21 mouse cellular contexts compared by ENCODE assay signal in the genomic region with DNA sequence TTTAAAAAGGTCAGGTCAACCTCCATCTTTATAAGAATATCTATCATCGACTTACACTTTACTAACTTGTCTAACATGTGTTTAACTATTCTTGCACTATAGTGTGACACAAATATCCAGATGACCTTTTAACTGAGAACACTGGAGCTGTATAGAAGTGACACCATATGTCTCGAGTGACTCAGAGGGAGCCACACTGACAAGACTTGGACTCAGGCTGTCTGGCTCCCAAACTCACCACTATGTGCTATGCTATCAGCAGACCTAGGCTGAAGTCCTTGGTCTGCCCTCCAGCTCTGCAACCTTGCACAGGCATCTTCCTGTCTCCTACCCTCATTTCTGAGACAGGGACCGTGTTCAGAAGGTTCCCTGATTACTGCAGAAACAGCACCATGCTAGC. TPM values are rescaled to one million over a fixed set of nuclear protein-coding genes. Genes with fewer than 3 reads are reported as not detected.
"Had no signal": no experiment of that assay in that cellular context is flagged by ENCODE, and none has a peak within 500 bp of the region (broad histone marks: within the 10 kb centered on the region; RNA-seq: fewer than 3 reads in every experiment).

No protein-coding gene starts in this region.

- H3K27ac ChIP-seq: liver, embryonic 15.5 days; lung, embryonic 15.5 days; macrophage; midbrain, embryonic 13.5 days; midbrain, embryonic 15.5 days; neural tube, embryonic 12.5 days; stomach, embryonic 15.5 days; stomach, postnatal 0 days had no signal

- ATAC-seq: liver, postnatal 0 days; midbrain, embryonic 13.5 days; midbrain, embryonic 15.5 days had no signal

- H3K4me3 ChIP-seq: liver, embryonic 15.5 days; lung, embryonic 15.5 days; megakaryocyte, embryonic 14.5 days; midbrain, embryonic 13.5 days; midbrain, embryonic 15.5 days; neural tube, embryonic 12.5 days; stomach, embryonic 15.5 days had no signal

- DNase-seq: liver, postnatal 0 days; lung, adult 2 months; lung, postnatal 10 days; lung, postnatal 36 days; right cerebral cortex, adult 18-20 months; right cerebral cortex, postnatal 14 days; thymus, adult 2 months; thymus, postnatal 25 days; thymus, postnatal 4 days had no signal

- H3K4me2 ChIP-seq: liver, embryonic 15.5 days; lung, embryonic 15.5 days; midbrain, embryonic 11.5 days; midbrain, embryonic 13.5 days; midbrain, embryonic 15.5 days; neural tube, embryonic 12.5 days; stomach, embryonic 15.5 days had no signal

- H3K9ac ChIP-seq: liver, embryonic 15.5 days; liver, postnatal 0 days; lung, embryonic 15.5 days; midbrain, embryonic 13.5 days; midbrain, embryonic 15.5 days; neural tube, embryonic 12.5 days; stomach, embryonic 15.5 days had no signal

- H3K4me1 ChIP-seq: liver, embryonic 15.5 days; megakaryocyte, embryonic 14.5 days; midbrain, embryonic 13.5 days; midbrain, embryonic 15.5 days; neural tube, embryonic 12.5 days; stomach, embryonic 15.5 days had no signal

- H3K36me3 ChIP-seq: liver, embryonic 15.5 days; lung, embryonic 15.5 days; midbrain, embryonic 13.5 days; midbrain, embryonic 15.5 days; neural tube, embryonic 12.5 days; stomach, embryonic 15.5 days had no signal

- H3K9me3 ChIP-seq: liver, embryonic 15.5 days; lung, embryonic 15.5 days; megakaryocyte, embryonic 14.5 days; midbrain, embryonic 13.5 days; midbrain, embryonic 15.5 days; neural tube, embryonic 12.5 days; stomach, embryonic 15.5 days had no signal

- H3K27me3 ChIP-seq: liver, embryonic 15.5 days; lung, embryonic 15.5 days; midbrain, embryonic 13.5 days; midbrain, embryonic 15.5 days; neural tube, embryonic 12.5 days; stomach, embryonic 15.5 days had no signal

RNA-seq across cellular contexts. Expression of gene Lamc2, which starts 22.4 kb away (rescaled TPM):
- total RNA-seq: monocyte, adult 5-6 weeks; neutrophil, adult 5-6 weeks had no signal
- polyA plus RNA-seq: macrophage had no signal
